ENCODE assay signal across 9 mouse cellular contexts in the genomic region with DNA sequence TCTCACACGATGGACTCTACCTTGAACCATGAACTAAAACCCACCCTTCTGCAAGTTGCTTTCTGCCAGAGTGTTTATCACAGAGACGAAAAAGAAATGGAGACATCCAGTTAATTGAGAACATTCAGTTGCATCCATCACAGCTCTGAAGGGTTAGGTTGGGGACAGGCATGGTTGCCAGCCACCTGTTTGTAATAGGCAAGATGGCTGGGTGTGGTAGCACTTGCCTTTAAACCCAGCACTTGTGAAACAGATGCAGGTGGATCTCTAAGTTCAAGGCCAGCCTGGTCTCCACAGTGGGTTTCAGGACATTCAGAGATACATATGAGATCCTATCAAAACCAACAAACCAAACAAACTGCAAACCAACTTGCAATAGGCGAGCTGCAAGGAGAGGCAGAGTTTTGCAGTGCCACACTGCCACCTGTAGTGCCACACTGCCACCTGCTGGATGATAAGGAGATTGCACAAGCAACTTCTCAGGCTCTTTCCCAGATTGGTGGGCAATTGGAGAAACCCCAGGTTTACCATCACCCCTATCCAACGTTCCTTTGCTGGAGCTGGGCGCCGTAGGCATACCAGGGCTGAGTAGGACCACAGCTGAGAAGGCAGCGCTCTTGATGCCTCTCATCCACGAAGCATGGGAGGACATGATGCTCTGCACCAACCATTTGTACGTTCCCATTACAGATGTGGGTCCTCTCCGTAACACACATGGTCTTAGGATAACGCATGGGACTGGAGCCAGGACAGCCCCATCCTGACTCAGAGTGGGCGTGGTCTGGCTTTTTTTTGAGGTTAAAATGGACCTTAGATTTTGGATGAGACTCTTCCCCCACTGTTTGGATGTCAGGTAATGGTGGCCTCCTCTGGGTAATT. TPM values are rescaled to one million over a fixed set of nuclear protein-coding genes. Genes with fewer than 3 reads are reported as not detected.
DNase-seq lines count a peak whose midpoint lies in the region; ATAC-seq and TF ChIP-seq lines count a peak whose summit lies in the region.
"Had no signal": no experiment of that assay in that cellular context is flagged by ENCODE, and none has a peak within 500 bp of the region (broad histone marks: within the 10 kb centered on the region; RNA-seq: fewer than 3 reads in every experiment).

No protein-coding gene starts in this region.

- H3K79me2 ChIP-seq in heart, adult 2 months (replicated peaks; ENCODE audit: control insufficient read depth, insufficient read depth, low read length), result no peaks in the 10 kb centered on the region

- no peak for ATAC-seq in hindbrain, embryonic 11.5 days (ENCODE audit: low FRiP score)
- ATAC-seq in midbrain, embryonic 12.5 days (ENCODE audit: low FRiP score, low read depth), result 0 out of 2 replicates have a peak, but pooled peaks have one; percentile 52

- no peak overlapping the region for H3K27ac ChIP-seq in heart, adult 2 months
- H3K27ac ChIP-seq in heart, embryonic 10.5 days, result no peak overlapping the region
- no peak overlapping the region for H3K27ac ChIP-seq in embryonic fibroblast, embryonic 13.5 days (ENCODE audit: insufficient read depth, low read length)
- no peak overlapping the region for H3K27ac ChIP-seq in hindbrain, embryonic 11.5 days (ENCODE audit: low read depth, low read length)
- H3K27ac ChIP-seq in left cerebral cortex, adult 2 months, result no peak overlapping the region
- H3K27ac ChIP-seq in midbrain, embryonic 12.5 days (replicated peaks), result no peak overlapping the region
- H3K27ac ChIP-seq in spleen, adult 2 months (ENCODE audit: insufficient read depth, low read length), result no peak overlapping the region
- H3K27ac ChIP-seq: macrophage had no signal

- peak; percentile 100 for TF ChIP-seq CTCF in heart, adult 2 months (IDR thresholded peaks at IDR 0.05)
- TF ChIP-seq CTCF in embryonic fibroblast, embryonic 13.5 days (IDR thresholded peaks at IDR 0.05; ENCODE audit: borderline replicate concordance, insufficient read depth, low read length), result peak; percentile 98
- peak; percentile 96 for TF ChIP-seq CTCF in left cerebral cortex, adult 2 months (IDR thresholded peaks at IDR 0.05)
- TF ChIP-seq CTCF in spleen, adult 2 months (IDR thresholded peaks at IDR 0.05; ENCODE audit: extremely low read depth, insufficient read depth, insufficient read length, insufficient replicate concordance), result peak; percentile 97

- WGBS in heart, adult 2 months, result 22% methylated on average over 12 of the region's 12 CpGs
- WGBS in heart, embryonic 10.5 days, result 22% methylated on average over 12 of the region's 12 CpGs
- 27% methylated on average over 12 of the region's 12 CpGs for WGBS in hindbrain, embryonic 11.5 days
- WGBS in midbrain, embryonic 12.5 days, result 24% methylated on average over 12 of the region's 12 CpGs
- 23% methylated on average over 12 of the region's 12 CpGs for WGBS in spleen, adult 2 months

- peak; percentile 79; the same call in 1 of the 2 replicates for TF ChIP-seq EP300 in heart, adult 2 months (IDR thresholded peaks at IDR 0.05; ENCODE audit: insufficient read depth, low read depth, low read length)

- H3K27me3 ChIP-seq in heart, adult 2 months (ENCODE audit: control insufficient read depth, insufficient read depth, low read length), result peaks cover 16% of the 10 kb centered on the region
- H3K27me3 ChIP-seq in heart, embryonic 10.5 days (ENCODE audit: insufficient read depth, poor library complexity, severe bottlenecking), result peaks cover 83% of the 10 kb centered on the region
- H3K27me3 ChIP-seq in hindbrain, embryonic 11.5 days (ENCODE audit: control insufficient read depth, insufficient read depth, low read length), result peaks cover 48% of the 10 kb centered on the region
- H3K27me3 ChIP-seq in midbrain, embryonic 12.5 days, result peaks cover 66% of the 10 kb centered on the region
- peaks cover 9% of the 10 kb centered on the region for H3K27me3 ChIP-seq in spleen, adult 2 months (ENCODE audit: control insufficient read depth, insufficient read depth, low read length)

- H3K36me3 ChIP-seq in heart, adult 2 months (ENCODE audit: control insufficient read depth, insufficient read depth, low read length), result no peaks in the 10 kb centered on the region
- H3K36me3 ChIP-seq in heart, embryonic 10.5 days, result no peaks in the 10 kb centered on the region
- no peaks in the 10 kb centered on the region for H3K36me3 ChIP-seq in hindbrain, embryonic 11.5 days (ENCODE audit: control insufficient read depth, insufficient read depth, low read length)
- no peaks in the 10 kb centered on the region for H3K36me3 ChIP-seq in midbrain, embryonic 12.5 days
- no peaks in the 10 kb centered on the region for H3K36me3 ChIP-seq in spleen, adult 2 months (ENCODE audit: control insufficient read depth, insufficient read depth, low read length)

- no peaks in the 10 kb centered on the region for H3K9me3 ChIP-seq in heart, embryonic 10.5 days
- no peaks in the 10 kb centered on the region for H3K9me3 ChIP-seq in hindbrain, embryonic 11.5 days (ENCODE audit: control insufficient read depth, low read length)
- no peaks in the 10 kb centered on the region for H3K9me3 ChIP-seq in midbrain, embryonic 12.5 days

- no peak overlapping the region for H3K4me2 ChIP-seq in hindbrain, embryonic 11.5 days (replicated peaks; ENCODE audit: low read depth, low read length)
- no peak overlapping the region for H3K4me2 ChIP-seq in midbrain, embryonic 12.5 days (replicated peaks)

- H3K4me1 ChIP-seq in heart, adult 2 months (ENCODE audit: control insufficient read depth, insufficient read depth, low read length), result no peaks in the 10 kb centered on the region
- peaks cover 8% of the 10 kb centered on the region for H3K4me1 ChIP-seq in heart, embryonic 10.5 days
- no peaks in the 10 kb centered on the region for H3K4me1 ChIP-seq in embryonic fibroblast, embryonic 13.5 days (ENCODE audit: control insufficient read depth, insufficient read depth, low read length)
- H3K4me1 ChIP-seq in hindbrain, embryonic 11.5 days (replicated peaks; ENCODE audit: control insufficient read depth, insufficient read depth, low read length), result no peaks in the 10 kb centered on the region
- peaks cover 10% of the 10 kb centered on the region; the same call in 1 of the 2 replicates for H3K4me1 ChIP-seq in midbrain, embryonic 12.5 days
- no peaks in the 10 kb centered on the region for H3K4me1 ChIP-seq in spleen, adult 2 months (ENCODE audit: control insufficient read depth, insufficient read depth, insufficient read length)

- intact Hi-C loops in heart, adult 2 months (cut with DNase I), result loop anchor here (5.0 kb wide), 3 partner anchors 197 to 427 kb away; a partner anchor contains a TSS
- intact Hi-C loops in left cerebral cortex, adult 2 months (cut with DNase I), result loop anchor here (1.0 to 5.0 kb wide), 5 partner anchors 34 to 432 kb away; no protein-coding TSS in a partner anchor

- H3K4me3 ChIP-seq in heart, adult 2 months, result no peak overlapping the region
- no peak overlapping the region for H3K4me3 ChIP-seq in heart, embryonic 10.5 days
- no peak overlapping the region for H3K4me3 ChIP-seq in embryonic fibroblast, embryonic 13.5 days (ENCODE audit: insufficient read depth, low read length)
- H3K4me3 ChIP-seq in hindbrain, embryonic 11.5 days (ENCODE audit: low read depth, low read length), result no peak overlapping the region
- H3K4me3 ChIP-seq in left cerebral cortex, adult 2 months, result no peak overlapping the region
- H3K4me3 ChIP-seq in midbrain, embryonic 12.5 days, result no peak overlapping the region
- no peak overlapping the region for H3K4me3 ChIP-seq in spleen, adult 2 months (ENCODE audit: extremely low read depth, insufficient read depth, insufficient read length)

- DNase-seq in heart, adult 2 months, result peak; percentile 38 to 56
- DNase-seq in heart, embryonic 10.5 days (ENCODE audit: low spot score), result no peak
- DNase-seq in adrenal gland, postnatal 10 days, result peak; percentile 63
- peak; percentile 85 for DNase-seq in hindbrain, embryonic 11.5 days (ENCODE audit: low spot score)
- peak; percentile 55 to 65 for DNase-seq in left cerebral cortex, adult 2 months (ENCODE audit: extremely low spot score in 1 of 2, low spot score in 2 of 2)
- peak; percentile 11 to 42 for DNase-seq in spleen, adult 2 months (ENCODE audit: low read depth in 1 of 2, low spot score in 2 of 2)

- no peak for TF ChIP-seq POLR2A in heart, adult 2 months (IDR thresholded peaks at IDR 0.05; ENCODE audit: insufficient read depth, low read depth, low read length)
- TF ChIP-seq POLR2A in embryonic fibroblast, embryonic 13.5 days (IDR thresholded peaks at IDR 0.05; ENCODE audit: low read depth, low read length), result no peak
- TF ChIP-seq POLR2A in spleen, adult 2 months (IDR thresholded peaks at IDR 0.05; ENCODE audit: low read depth, low read length), result no peak

- H3K9ac ChIP-seq in heart, adult 2 months (ENCODE audit: low read depth, low read length), result no peak overlapping the region
- no peak overlapping the region for H3K9ac ChIP-seq in hindbrain, embryonic 11.5 days (ENCODE audit: low read depth, low read length)
- no peak overlapping the region for H3K9ac ChIP-seq in midbrain, embryonic 12.5 days (replicated peaks)

RNA-seq across cellular contexts. Expression of a gene that starts 2.8 kb away (rescaled TPM):
- total RNA-seq in heart, adult 2 months (2021), result not detected
- not detected in 2 replicates for polyA plus RNA-seq in heart, adult 2 months (2012; rRNA removed)
- 0.05 TPM in 1 of 2 replicates, not detected in the other for polyA plus RNA-seq in heart, embryonic 10.5 days (2016; fragmentation: Nextera tagmentation; extraction: Ambion mirVana)
- total RNA-seq in adrenal gland, postnatal 10 days (2021), result not detected
- not detected in 2 replicates for polyA plus RNA-seq in embryonic fibroblast, embryonic 13.5 days (2011; ENCODE audit: insufficient read length, low read depth, missing spikeins)
- polyA plus RNA-seq in hindbrain, embryonic 11.5 days (2014; fragmentation: Nextera tagmentation; extraction: Ambion mirVana), result 3.0 and 3.7 TPM in 2 replicates
- total RNA-seq in left cerebral cortex, adult 2 months (2021), result not detected
- 26.0 and 29.3 TPM in 2 replicates for polyA plus RNA-seq in midbrain, embryonic 12.5 days (2016; fragmentation: Nextera tagmentation; extraction: Ambion mirVana)
- polyA plus RNA-seq in spleen, adult 2 months (2012; rRNA removed), result not detected in 2 replicates
- polyA plus RNA-seq: macrophage had no signal

RNA-seq across cellular contexts. Expression of a gene that starts 54.4 kb away (rescaled TPM):
- total RNA-seq in heart, adult 2 months (2021), result under 1 TPM; 0.42 to 0.43 TPM
- 2.4 and 2.6 TPM in 2 replicates for polyA plus RNA-seq in heart, adult 2 months (2012; rRNA removed)
- 0.94 and 1.2 TPM in 2 replicates for polyA plus RNA-seq in heart, embryonic 10.5 days (2016; fragmentation: Nextera tagmentation; extraction: Ambion mirVana)
- total RNA-seq in adrenal gland, postnatal 10 days (2021), result 1 to 10 TPM; 1.6 to 2.2 TPM
- 1.5 and 2.9 TPM in 2 replicates for polyA plus RNA-seq in embryonic fibroblast, embryonic 13.5 days (2011; ENCODE audit: insufficient read length, low read depth, missing spikeins)
- polyA plus RNA-seq in hindbrain, embryonic 11.5 days (2014; fragmentation: Nextera tagmentation; extraction: Ambion mirVana), result 0.14 and 0.45 TPM in 2 replicates
- under 1 TPM in 1 of 2 experiments, not detected in 1; 0.57 TPM for total RNA-seq in left cerebral cortex, adult 2 months (2021)
- 0.17 and 0.22 TPM in 2 replicates for polyA plus RNA-seq in midbrain, embryonic 12.5 days (2016; fragmentation: Nextera tagmentation; extraction: Ambion mirVana)
- 43.9 and 48.1 TPM in 2 replicates for polyA plus RNA-seq in spleen, adult 2 months (2012; rRNA removed)

Comparison
In these comparisons a context has a peak if more than half of its experiments do, and no peak if none do; other contexts are left out.
1. RNA of a gene that starts 54.4 kb away (polyA plus RNA-seq): 43.9 to 48.1 TPM in spleen, adult 2 months; 2.4 to 2.6 TPM in heart, adult 2 months, 1.5 to 2.9 TPM in embryonic fibroblast, embryonic 13.5 days, 0.94 to 1.2 TPM in heart, embryonic 10.5 days, 0.14 to 0.45 TPM in hindbrain, embryonic 11.5 days and 0.17 to 0.22 TPM in midbrain, embryonic 12.5 days; every median in the first group is over 10 times any median in the second.
2. Peak in every context shown above with its lines, with median percentiles within 50 percentile points of each other: CTCF ChIP-seq.